Mouse (Mus musculus): Measurements from ENCODE around the gene Thsd4. TPM values are rescaled to one million over a fixed set of nuclear protein-coding genes. Genes with fewer than 3 reads are reported as not detected.
A peak's percentile ranks its signal among the peaks of the same experiment; 100 is the strongest.

Thsd4 gene
- polyA plus RNA-seq, 1 experiment from 2014 or later, result 3.0 TPM

- Histone ChIP-seq H3K9me3 (replicated peaks; ENCODE audit: control insufficient read depth, low read length) (no peaks in the 10 kb centered on the region), H3K4me2 (ENCODE audit: low read depth, low read length) (no peak overlapping the region), H3K9ac (replicated peaks; ENCODE audit: low read length) (no peak overlapping the region), H3K27ac (replicated peaks; ENCODE audit: low read depth, low read length) (no peak overlapping the region), H3K36me3 (replicated peaks; ENCODE audit: control insufficient read depth, insufficient read depth, low read depth, low read length) (no peaks in the 10 kb centered on the region), H3K4me1 (ENCODE audit: control insufficient read depth, insufficient read depth, low read length) (no peaks in the 10 kb centered on the region), H3K4me3 (ENCODE audit: low read depth, low read length) (no peak overlapping the region), H3K27me3 (ENCODE audit: control insufficient read depth, insufficient read depth, low read length) (no peaks in the 10 kb centered on the region)
- DNase-seq (ENCODE audit: low spot score) (no peak), ATAC-seq (replicated peaks; ENCODE audit: insufficient number of reproducible peaks, low FRiP score, low TSS enrichment, low read depth) (no peak)
- 86% methylated on average over 1 of the region's 1 CpGs for WGBS
Measured at GRCm38 (mm10) chr9:60284318-60284717, 237.5 kb downstream of the Thsd4 start.

- peak; percentile 47 for DNase-seq (ENCODE audit: low spot score)
- Histone ChIP-seq H3K9ac (replicated peaks; ENCODE audit: low read length) (no peak overlapping the region), H3K27me3 (ENCODE audit: control insufficient read depth, insufficient read depth, low read length) (no peaks in the 10 kb centered on the region), H3K36me3 (replicated peaks; ENCODE audit: control insufficient read depth, insufficient read depth, low read depth, low read length) (no peaks in the 10 kb centered on the region), H3K4me2 (ENCODE audit: low read depth, low read length) (no peak overlapping the region), H3K4me1 (ENCODE audit: control insufficient read depth, insufficient read depth, low read length) (no peaks in the 10 kb centered on the region), H3K4me3 (ENCODE audit: low read depth, low read length) (no peak overlapping the region), H3K27ac (replicated peaks; ENCODE audit: low read depth, low read length) (no peak overlapping the region), H3K9me3 (replicated peaks; ENCODE audit: control insufficient read depth, low read length) (no peaks in the 10 kb centered on the region)
- no peak for ATAC-seq (replicated peaks; ENCODE audit: insufficient number of reproducible peaks, low FRiP score, low TSS enrichment, low read depth)
- 59% methylated on average over 3 of the region's 3 CpGs for whole genome bisulfite sequencing
Measured at GRCm38 (mm10) chr9:60283546-60283945, 238.3 kb downstream of the Thsd4 start.

- WGBS, result 68% methylated on average over 11 of the region's 11 CpGs
- H3K4me1 ChIP-seq (ENCODE audit: control insufficient read depth, insufficient read depth, low read length), result no peaks in the 10 kb centered on the region
- no peaks in the 10 kb centered on the region for H3K9me3 ChIP-seq (replicated peaks; ENCODE audit: control insufficient read depth, low read length)
- ATAC-seq (replicated peaks; ENCODE audit: insufficient number of reproducible peaks, low FRiP score, low TSS enrichment, low read depth) (no peak), DNase-seq (ENCODE audit: low spot score) (no peak)
- no peak overlapping the region for H3K4me3 ChIP-seq (ENCODE audit: low read depth, low read length)
- H3K9ac ChIP-seq (replicated peaks; ENCODE audit: low read length), result no peak overlapping the region
- H3K36me3 ChIP-seq (replicated peaks; ENCODE audit: control insufficient read depth, insufficient read depth, low read depth, low read length), result no peaks in the 10 kb centered on the region
- no peak overlapping the region for H3K27ac ChIP-seq (replicated peaks; ENCODE audit: low read depth, low read length)
- H3K27me3 ChIP-seq (ENCODE audit: control insufficient read depth, insufficient read depth, low read length), result no peaks in the 10 kb centered on the region
- no peak overlapping the region for H3K4me2 ChIP-seq (ENCODE audit: low read depth, low read length)
Measured at GRCm38 (mm10) chr9:60281281-60281680, 240.6 kb downstream of the Thsd4 start.

DNA sequence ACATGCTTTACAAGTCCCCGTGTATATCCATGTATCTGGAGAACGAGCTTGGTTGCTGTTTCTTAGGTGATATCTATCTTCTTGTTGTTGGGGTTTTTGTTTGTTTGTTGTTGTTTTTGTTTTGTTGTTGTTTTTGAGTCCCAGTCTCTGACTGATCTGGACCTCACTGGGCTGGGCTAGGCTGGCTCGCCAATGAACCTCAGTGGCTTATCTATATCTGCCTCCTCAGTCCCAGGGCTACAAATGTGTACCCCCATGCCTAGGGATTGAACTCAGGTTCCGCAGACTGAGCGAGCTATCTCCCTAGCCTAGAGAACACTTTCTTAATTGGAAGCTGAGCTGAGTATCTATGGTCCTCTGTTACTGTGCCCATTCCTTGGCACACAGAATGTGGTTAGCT is 241.1 kb downstream of the Thsd4 start:
- Histone ChIP-seq H3K36me3 (replicated peaks; ENCODE audit: control insufficient read depth, insufficient read depth, low read depth, low read length) (no peaks in the 10 kb centered on the region), H3K4me3 (ENCODE audit: low read depth, low read length) (no peak overlapping the region), H3K9me3 (replicated peaks; ENCODE audit: control insufficient read depth, low read length) (no peaks in the 10 kb centered on the region), H3K27me3 (ENCODE audit: control insufficient read depth, insufficient read depth, low read length) (no peaks in the 10 kb centered on the region), H3K4me1 (ENCODE audit: control insufficient read depth, insufficient read depth, low read length) (no peaks in the 10 kb centered on the region), H3K9ac (replicated peaks; ENCODE audit: low read length) (no peak overlapping the region), H3K27ac (replicated peaks; ENCODE audit: low read depth, low read length) (no peak overlapping the region), H3K4me2 (ENCODE audit: low read depth, low read length) (no peak overlapping the region)
- ATAC-seq (replicated peaks; ENCODE audit: insufficient number of reproducible peaks, low FRiP score, low TSS enrichment, low read depth), result no peak
- no peak for DNase-seq (ENCODE audit: low spot score)
- 83% methylated on average over 5 of the region's 5 CpGs for WGBS

GRCm38 (mm10) chr9:60279556-60279955 is 242.3 kb downstream of the Thsd4 start:
- DNase-seq (ENCODE audit: low spot score) (no peak), ATAC-seq (replicated peaks; ENCODE audit: insufficient number of reproducible peaks, low FRiP score, low TSS enrichment, low read depth) (no peak)
- no peaks in the 10 kb centered on the region for H3K27me3 ChIP-seq (ENCODE audit: control insufficient read depth, insufficient read depth, low read length)
- no peak overlapping the region for H3K9ac ChIP-seq (replicated peaks; ENCODE audit: low read length)
- H3K4me2 ChIP-seq (ENCODE audit: low read depth, low read length), result no peak overlapping the region
- WGBS, result 73% methylated on average over 6 of the region's 6 CpGs
- H3K4me3 ChIP-seq (ENCODE audit: low read depth, low read length), result no peak overlapping the region
- no peaks in the 10 kb centered on the region for H3K4me1 ChIP-seq (ENCODE audit: control insufficient read depth, insufficient read depth, low read length)
- no peak overlapping the region for H3K27ac ChIP-seq (replicated peaks; ENCODE audit: low read depth, low read length)
- H3K9me3 ChIP-seq (replicated peaks; ENCODE audit: control insufficient read depth, low read length), result no peaks in the 10 kb centered on the region
- no peaks in the 10 kb centered on the region for H3K36me3 ChIP-seq (replicated peaks; ENCODE audit: control insufficient read depth, insufficient read depth, low read depth, low read length)

GRCm38 (mm10) chr9:60276351-60276750 is 245.5 kb downstream of the Thsd4 start:
- 24% methylated on average over 5 of the region's 5 CpGs for WGBS
- Histone ChIP-seq H3K9ac (replicated peaks; ENCODE audit: low read length) (no peak overlapping the region), H3K27me3 (ENCODE audit: control insufficient read depth, insufficient read depth, low read length) (no peaks in the 10 kb centered on the region), H3K4me3 (ENCODE audit: low read depth, low read length) (no peak overlapping the region), H3K36me3 (replicated peaks; ENCODE audit: control insufficient read depth, insufficient read depth, low read depth, low read length) (no peaks in the 10 kb centered on the region), H3K4me1 (ENCODE audit: control insufficient read depth, insufficient read depth, low read length) (no peaks in the 10 kb centered on the region), H3K9me3 (replicated peaks; ENCODE audit: control insufficient read depth, low read length) (no peaks in the 10 kb centered on the region), H3K27ac (replicated peaks; ENCODE audit: low read depth, low read length) (no peak overlapping the region), H3K4me2 (ENCODE audit: low read depth, low read length) (no peak overlapping the region)
- ATAC-seq (replicated peaks; ENCODE audit: insufficient number of reproducible peaks, low FRiP score, low TSS enrichment, low read depth), result no peak
- DNase-seq (ENCODE audit: low spot score), result peak; percentile 57

DNA sequence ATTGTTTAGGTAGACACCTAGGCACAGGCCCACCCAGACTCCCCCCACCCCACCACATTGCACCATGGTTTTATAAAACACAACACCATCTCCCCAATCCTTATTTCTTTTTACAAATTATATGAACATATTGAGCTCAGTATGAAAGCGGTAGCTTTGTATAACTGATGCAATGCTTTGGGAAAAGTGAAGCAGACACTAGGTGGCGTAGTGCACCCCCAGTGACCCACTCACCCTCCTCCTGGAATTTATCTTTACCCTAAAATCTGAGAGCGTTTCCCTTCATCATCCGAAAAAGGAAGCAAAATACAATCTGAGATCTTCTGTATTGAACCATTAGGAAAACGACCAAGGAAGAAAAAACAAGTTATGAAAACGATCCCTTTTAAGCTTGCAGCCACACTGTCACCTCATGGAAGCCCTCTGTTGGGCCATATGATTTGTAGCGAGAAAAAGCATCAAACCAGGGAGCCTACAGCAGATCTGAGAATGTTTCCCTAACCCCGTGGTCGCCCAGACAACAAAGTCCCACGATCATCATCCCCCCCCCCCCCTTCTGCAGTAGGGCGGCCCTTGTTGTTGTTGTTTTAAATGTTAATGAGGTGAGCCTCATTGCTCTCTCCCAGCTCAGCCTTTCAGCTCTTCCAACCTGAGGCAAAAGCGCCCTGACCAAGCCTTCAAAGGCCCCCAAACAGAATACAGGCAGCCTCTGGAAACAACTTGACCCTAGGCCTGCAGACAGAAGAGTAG is 246.3 kb downstream of the Thsd4 start:
- Histone ChIP-seq H3K27me3 (ENCODE audit: control insufficient read depth, insufficient read depth, low read length) (no peaks in the 10 kb centered on the region), H3K4me2 (ENCODE audit: low read depth, low read length) (no peak overlapping the region), H3K36me3 (replicated peaks; ENCODE audit: control insufficient read depth, insufficient read depth, low read depth, low read length) (no peaks in the 10 kb centered on the region), H3K4me1 (ENCODE audit: control insufficient read depth, insufficient read depth, low read length) (no peaks in the 10 kb centered on the region), H3K27ac (replicated peaks; ENCODE audit: low read depth, low read length) (no peak overlapping the region), H3K4me3 (ENCODE audit: low read depth, low read length) (no peak overlapping the region), H3K9ac (replicated peaks; ENCODE audit: low read length) (no peak overlapping the region), H3K9me3 (replicated peaks; ENCODE audit: control insufficient read depth, low read length) (no peaks in the 10 kb centered on the region)
- ATAC-seq (replicated peaks; ENCODE audit: insufficient number of reproducible peaks, low FRiP score, low TSS enrichment, low read depth) (no peak), DNase-seq (ENCODE audit: low spot score) (peak; percentile 69)
- WGBS, result 13% methylated on average over 12 of the region's 12 CpGs

GRCm38 (mm10) chr9:60274503-60274902 is 247.3 kb downstream of the Thsd4 start:
- H3K4me2 ChIP-seq (ENCODE audit: low read depth, low read length), result no peak overlapping the region
- no peaks in the 10 kb centered on the region for H3K9me3 ChIP-seq (replicated peaks; ENCODE audit: control insufficient read depth, low read length)
- H3K27me3 ChIP-seq (ENCODE audit: control insufficient read depth, insufficient read depth, low read length), result no peaks in the 10 kb centered on the region
- no peak overlapping the region for H3K27ac ChIP-seq (replicated peaks; ENCODE audit: low read depth, low read length)
- WGBS, result 82% methylated on average over 4 of the region's 4 CpGs
- H3K4me3 ChIP-seq (ENCODE audit: low read depth, low read length), result no peak overlapping the region
- no peaks in the 10 kb centered on the region for H3K4me1 ChIP-seq (ENCODE audit: control insufficient read depth, insufficient read depth, low read length)
- ATAC-seq (replicated peaks; ENCODE audit: insufficient number of reproducible peaks, low FRiP score, low TSS enrichment, low read depth) (no peak), DNase-seq (ENCODE audit: low spot score) (no peak)
- H3K36me3 ChIP-seq (replicated peaks; ENCODE audit: control insufficient read depth, insufficient read depth, low read depth, low read length), result no peaks in the 10 kb centered on the region
- H3K9ac ChIP-seq (replicated peaks; ENCODE audit: low read length), result no peak overlapping the region
